In genomic region chr15:85645971-85646638, GRCm38 (mm10) we compare ENCODE assay signal across 8 mouse cellular contexts.
DNase-seq lines count a peak whose midpoint lies in the region; ATAC-seq lines count a peak whose summit lies in the region.

No protein-coding gene starts in this region.

- peak overlapping the region; percentile 60 for H3K4me2 ChIP-seq in forebrain, embryonic 11.5 days (ENCODE audit: low read depth, low read length, severe bottlenecking)

- DNase-seq in B cell, adult 2 months, result peak; percentile 41 to 52
- peak; percentile 70 for DNase-seq in forebrain, embryonic 11.5 days (ENCODE audit: low spot score)
- DNase-seq in heart, postnatal 14 days, result peak; percentile 81 to 86
- peak; percentile 74 to 85 for DNase-seq in kidney, postnatal 36 days
- peak; percentile 38 to 61 for DNase-seq in spleen, postnatal 10 days (ENCODE audit: low spot score in 2 of 2)
- DNase-seq in layer of hippocampus, adult 8-10 months (ENCODE audit: low spot score in 2 of 2), result no peak

- intact Hi-C loops in heart, postnatal 14 days (cut with DNase I), result no loop called here

- H3K4me3 ChIP-seq in forebrain, embryonic 11.5 days (ENCODE audit: low read depth, low read length), result peak overlapping the region; percentile 24
- H3K4me3 ChIP-seq in megakaryocyte, embryonic 14.5 days (replicated peaks), result peak overlapping the region; percentile 84

- peak overlapping the region; percentile 18; the same call in 1 of the 2 replicates for H3K27ac ChIP-seq in forebrain, embryonic 11.5 days (ENCODE audit: low read depth, low read length)

- peak; percentile 71 for ATAC-seq in activated CD4-positive, CD25-positive, alpha-beta regulatory T cell, adult 4 months
- ATAC-seq in forebrain, embryonic 11.5 days (replicated peaks; ENCODE audit: low FRiP score), result peak; percentile 55; the same call in 1 of the 2 replicates

- peaks cover 58% of the 10 kb centered on the region for H3K27me3 ChIP-seq in forebrain, embryonic 11.5 days (ENCODE audit: control insufficient read depth, insufficient read depth, low read length)
- H3K27me3 ChIP-seq in megakaryocyte, embryonic 14.5 days (replicated peaks), result peaks cover 75% of the 10 kb centered on the region

- H3K4me1 ChIP-seq in forebrain, embryonic 11.5 days (replicated peaks; ENCODE audit: control insufficient read depth, insufficient read depth, low read length), result peaks cover 10% of the 10 kb centered on the region; the same call in 1 of the 2 replicates
- H3K4me1 ChIP-seq in megakaryocyte, embryonic 14.5 days, result peaks cover 19% of the 10 kb centered on the region

- H3K9me3 ChIP-seq in forebrain, embryonic 11.5 days (ENCODE audit: control insufficient read depth, low read length), result no peaks in the 10 kb centered on the region
- no peaks in the 10 kb centered on the region for H3K9me3 ChIP-seq in megakaryocyte, embryonic 14.5 days

- H3K9ac ChIP-seq in forebrain, embryonic 11.5 days (ENCODE audit: low read length), result peak overlapping the region; percentile 62

- H3K36me3 ChIP-seq in forebrain, embryonic 11.5 days (ENCODE audit: control insufficient read depth, insufficient read depth, low read length), result no peaks in the 10 kb centered on the region
- no peaks in the 10 kb centered on the region for H3K36me3 ChIP-seq in megakaryocyte, embryonic 14.5 days (replicated peaks; ENCODE audit: low read length)

- WGBS in forebrain, embryonic 11.5 days, result 2% methylated on average over 33 of the region's 33 CpGs

Comparison
In these comparisons a context has a peak if more than half of its experiments do, and no peak if none do; other contexts are left out.
1. DNase-seq: peak in B cell, adult 2 months (2 of 2), forebrain, embryonic 11.5 days (single experiment), heart, postnatal 14 days (2 of 2), kidney, postnatal 36 days (2 of 2) and spleen, postnatal 10 days (2 of 2); none in layer of hippocampus, adult 8-10 months (0 of 2).